Mouse (Mus musculus): ENCODE results near the gene Sp6.

GRCm38 (mm10) chr11:97018583-97019344 is 5.6 kb downstream of the Sp6 start:
- no peak for TF ChIP-seq MYOD1 (IDR thresholded peaks at IDR 0.05; ENCODE audit: control insufficient read depth in 1 of 3, insufficient read length in 2 of 3, low read depth in 2 of 3)
- TF ChIP-seq USF1 (IDR thresholded peaks at IDR 0.05; ENCODE audit: low read depth), result no peak
- no peak for TF ChIP-seq MAX (IDR thresholded peaks at IDR 0.05; ENCODE audit: low read depth)
- TF ChIP-seq SRF (IDR thresholded peaks at IDR 0.05; ENCODE audit: control insufficient read depth, insufficient read length, low read depth), result no peak
- TF ChIP-seq POLR2A (IDR thresholded peaks at IDR 0.05; ENCODE audit: insufficient read length, low read depth), result peak; percentile 40
- TF ChIP-seq TCF12 (IDR thresholded peaks at IDR 0.05; ENCODE audit: insufficient read depth, poor library complexity, severe bottlenecking), result no peak
- no peak for TF ChIP-seq TCF3 (IDR thresholded peaks at IDR 0.05; ENCODE audit: insufficient read length, low read depth)
